Mouse (Mus musculus): ENCODE measurements at regions not wholly inside any gene's neighbourhood (a gene's known extent, or its start where the extent isn't known, plus 50 kb on each side); places are given as distances from the start of the nearest gene placed in this dataset.

DNA sequence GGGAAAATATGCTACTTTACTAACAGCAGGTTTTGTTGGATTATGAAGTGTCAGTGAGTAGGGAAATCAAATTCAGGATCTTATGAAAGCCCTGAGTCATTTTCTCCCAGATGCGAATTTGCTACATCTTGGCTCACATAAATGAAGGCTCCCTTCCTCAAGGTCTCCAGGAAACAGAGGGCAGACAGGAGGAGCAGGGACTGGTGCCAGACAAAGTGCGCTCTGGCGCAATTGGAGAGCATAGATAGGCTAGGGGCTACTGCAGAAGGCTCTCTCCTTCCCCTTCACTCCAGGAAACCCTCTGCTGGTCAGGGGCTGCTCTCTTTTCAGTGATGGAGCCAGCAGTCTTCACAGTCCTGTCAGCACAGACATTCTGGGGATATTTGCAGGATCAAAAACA lies 634.1 kb downstream of the Zfp706 start:
- TF ChIP-seq CTCF (IDR thresholded peaks at IDR 0.05; ENCODE audit: low read depth, low read length) = no peak
- TF ChIP-seq POLR2A (IDR thresholded peaks at IDR 0.05; ENCODE audit: extremely low read depth, insufficient read depth, low read length) = no peak

Measured in liver, adult 2 months (tissue).